Mouse (Mus musculus) hindbrain, embryonic 12.5 days (tissue): ENCODE data around the gene Add3. TPM values are rescaled to one million over a fixed set of nuclear protein-coding genes. Genes with fewer than 3 reads are reported as not detected.

Experiments used
- ATAC-seq: fragments of 200-750 bp; cut with Nextera tagmentation; 2 replicates; pipeline ENCODE4 v1.8.0; 2017; ENCODE audit warnings: moderate TSS enrichment; ENCODE audit not compliant: low FRiP score
- H3K27ac ChIP-seq: fragments of 300-500 bp; sonication (generic); 2 replicates; pipeline ENCODE4 v1.5.1; 2016; ENCODE audit warnings: mild to moderate bottlenecking
- H3K27me3 ChIP-seq: fragments of 300-500 bp; sonication (generic); 2 replicates; pipeline ENCODE4 v1.6.1; 2016; ENCODE audit warnings: mild to moderate bottlenecking
- H3K36me3 ChIP-seq: fragments of 300-500 bp; sonication (generic); 2 replicates; pipeline ENCODE4 v1.6.1; 2016; ENCODE audit warnings: mild to moderate bottlenecking
- H3K4me1 ChIP-seq: fragments of 300-500 bp; sonication (generic); 2 replicates; pipeline ENCODE4 v1.6.1; 2016
- H3K4me2 ChIP-seq: fragments of 300-500 bp; sonication (generic); replicated peaks from 2 replicates; pipeline ENCODE4 v1.6.1; 2016; ENCODE audit warnings: mild to moderate bottlenecking
- H3K4me3 ChIP-seq: fragments of 300-500 bp; sonication (generic); 2 replicates; pipeline ENCODE4 v1.5.1; 2016; ENCODE audit warnings: mild to moderate bottlenecking
- H3K9ac ChIP-seq: fragments of 300-500 bp; sonication (generic); 2 replicates; pipeline ENCODE4 v1.6.1; 2016; ENCODE audit warnings: mild to moderate bottlenecking, moderate library complexity
- H3K9me3 ChIP-seq: fragments of 300-500 bp; sonication (generic); replicated peaks from 2 replicates; pipeline ENCODE4 v1.6.1; 2016; ENCODE audit warnings: mild to moderate bottlenecking
- WGBS: fragments of 180-500 bp; shearing (Covaris S2); methylation state at CpG from one replicate; pipeline ENCODE4 v1.1.7; 2016; 5-methylcytosine and 5-hydroxymethylcytosine counted together
- polyA plus RNA-seq: library from polyadenylated mRNA; unstranded; fragments of >200 nt; fragmentation: Nextera tagmentation; extraction: Ambion mirVana; gene quantifications from 2 replicates; pipeline ENCODE4 v1.2.1, GENCODE M21; 2016

The Add3 gene
- polyA plus RNA-seq, 1 experiment from 2014 or later = 55.5 TPM

GRCm38 (mm10) chr19:53181003-53181861 lies 41.0 kb downstream of the Add3 start:
- H3K36me3 ChIP-seq = no peaks in the 10 kb centered on the region
- no peaks in the 10 kb centered on the region for H3K27me3 ChIP-seq
- H3K9me3 ChIP-seq = no peaks in the 10 kb centered on the region
- H3K27ac ChIP-seq = no peak overlapping the region
- 78% methylated on average over 19 of the region's 19 CpGs for WGBS
- H3K4me3 ChIP-seq = no peak overlapping the region
- H3K4me1 ChIP-seq = peaks cover 17% of the 10 kb centered on the region; the same call in 1 of the 2 replicates
- H3K9ac ChIP-seq = no peak overlapping the region
- ATAC-seq = no peak
- H3K4me2 ChIP-seq = no peak overlapping the region

GRCm38 (mm10) chr19:53183620-53184019 lies 43.4 kb downstream of the Add3 start:
- no peaks in the 10 kb centered on the region for H3K9me3 ChIP-seq
- no peak overlapping the region for H3K27ac ChIP-seq
- no peak overlapping the region for H3K9ac ChIP-seq
- peaks cover 21% of the 10 kb centered on the region for H3K4me1 ChIP-seq
- H3K36me3 ChIP-seq = no peaks in the 10 kb centered on the region
- no peak overlapping the region for H3K4me3 ChIP-seq
- no peak for ATAC-seq
- H3K27me3 ChIP-seq = no peaks in the 10 kb centered on the region
- WGBS = 66% methylated on average over 9 of the region's 9 CpGs
- H3K4me2 ChIP-seq = no peak overlapping the region

- 45% methylated on average over 10 of the region's 10 CpGs for WGBS
- H3K4me2 ChIP-seq = no peak overlapping the region
These were observed 44.0 kb downstream of the Add3 start for GRCm38 (mm10) chr19:53184216-53184615.

GRCm38 (mm10) chr19:53184911-53185310 lies 44.7 kb downstream of the Add3 start:
- ATAC-seq = no peak
- Histone ChIP-seq H3K9ac (no peak overlapping the region), H3K27ac (no peak overlapping the region), H3K9me3 (no peaks in the 10 kb centered on the region), H3K36me3 (no peaks in the 10 kb centered on the region), H3K27me3 (no peaks in the 10 kb centered on the region), H3K4me2 (no peak overlapping the region), H3K4me3 (no peak overlapping the region), H3K4me1 (peaks cover 21% of the 10 kb centered on the region)
- 85% methylated on average over 5 of the region's 5 CpGs for WGBS

More at GRCm38 (mm10) chr19:53184216-53184615, 44.0 kb downstream of the Add3 start:
- no peak for ATAC-seq
- Histone ChIP-seq H3K9me3 (no peaks in the 10 kb centered on the region), H3K36me3 (no peaks in the 10 kb centered on the region), H3K9ac (no peak overlapping the region), H3K4me1 (peaks cover 21% of the 10 kb centered on the region), H3K27ac (no peak overlapping the region), H3K27me3 (no peaks in the 10 kb centered on the region), H3K4me3 (no peak overlapping the region)

- H3K36me3 ChIP-seq = no peaks in the 10 kb centered on the region
- no peak for ATAC-seq
- H3K27me3 ChIP-seq = no peaks in the 10 kb centered on the region
- no peak overlapping the region for H3K4me3 ChIP-seq
- H3K4me2 ChIP-seq = no peak overlapping the region
- H3K9ac ChIP-seq = no peak overlapping the region
- H3K27ac ChIP-seq = no peak overlapping the region
- WGBS = 66% methylated on average over 8 of the region's 8 CpGs
- no peaks in the 10 kb centered on the region for H3K9me3 ChIP-seq
- H3K4me1 ChIP-seq = peaks cover 19% of the 10 kb centered on the region
These were observed 45.4 kb downstream of the Add3 start for GRCm38 (mm10) chr19:53185486-53186134.

- H3K4me2 ChIP-seq = no peak overlapping the region
- no peak overlapping the region for H3K27ac ChIP-seq
- ATAC-seq = no peak
- H3K27me3 ChIP-seq = no peaks in the 10 kb centered on the region
- no peak overlapping the region for H3K4me3 ChIP-seq
- H3K9me3 ChIP-seq = no peaks in the 10 kb centered on the region
- peaks cover 11% of the 10 kb centered on the region for H3K4me1 ChIP-seq
- 81% methylated on average over 4 of the region's 4 CpGs for WGBS
- no peaks in the 10 kb centered on the region for H3K36me3 ChIP-seq
- H3K9ac ChIP-seq = no peak overlapping the region
These were observed 46.2 kb downstream of the Add3 start for GRCm38 (mm10) chr19:53186456-53186855.

GRCm38 (mm10) chr19:53187533-53187932 lies 47.3 kb downstream of the Add3 start:
- H3K4me2 ChIP-seq = no peak overlapping the region
- 85% methylated on average over 7 of the region's 7 CpGs for WGBS
- no peak overlapping the region for H3K27ac ChIP-seq
- H3K27me3 ChIP-seq = no peaks in the 10 kb centered on the region
- H3K4me3 ChIP-seq = no peak overlapping the region
- ATAC-seq = no peak
- no peaks in the 10 kb centered on the region for H3K36me3 ChIP-seq
- H3K9ac ChIP-seq = no peak overlapping the region
- H3K9me3 ChIP-seq = no peaks in the 10 kb centered on the region
- H3K4me1 ChIP-seq = peaks cover 11% of the 10 kb centered on the region

- no peak overlapping the region for H3K4me2 ChIP-seq
- H3K27ac ChIP-seq = no peak overlapping the region
- H3K4me1 ChIP-seq = peaks cover 11% of the 10 kb centered on the region
- H3K36me3 ChIP-seq = no peaks in the 10 kb centered on the region
- 86% methylated on average over 6 of the region's 6 CpGs for WGBS
- H3K9ac ChIP-seq = no peak overlapping the region
- no peak for ATAC-seq
- no peaks in the 10 kb centered on the region for H3K9me3 ChIP-seq
- no peak overlapping the region for H3K4me3 ChIP-seq
- no peaks in the 10 kb centered on the region for H3K27me3 ChIP-seq
These were observed 47.9 kb downstream of the Add3 start for GRCm38 (mm10) chr19:53188186-53188585.

- no peak for ATAC-seq
- Histone ChIP-seq H3K4me2 (no peak overlapping the region), H3K4me1 (peaks cover 11% of the 10 kb centered on the region), H3K9me3 (no peaks in the 10 kb centered on the region), H3K27me3 (no peaks in the 10 kb centered on the region), H3K27ac (no peak overlapping the region), H3K36me3 (no peaks in the 10 kb centered on the region), H3K9ac (no peak overlapping the region), H3K4me3 (no peak overlapping the region)
- 90% methylated on average over 5 of the region's 5 CpGs for WGBS
These were observed 48.5 kb downstream of the Add3 start for GRCm38 (mm10) chr19:53188724-53189220.

- Histone ChIP-seq H3K27me3 (no peaks in the 10 kb centered on the region), H3K4me2 (no peak overlapping the region), H3K36me3 (no peaks in the 10 kb centered on the region), H3K9me3 (no peaks in the 10 kb centered on the region), H3K27ac (no peak overlapping the region), H3K4me1 (peaks cover 15% of the 10 kb centered on the region), H3K4me3 (no peak overlapping the region), H3K9ac (no peak overlapping the region)
- WGBS = 96% methylated on average over 3 of the region's 3 CpGs
- ATAC-seq = no peak
These were observed 49.5 kb downstream of the Add3 start for GRCm38 (mm10) chr19:53189736-53190135.

GRCm38 (mm10) chr19:53190232-53190631 lies 50.0 kb downstream of the Add3 start:
- H3K9me3 ChIP-seq = no peaks in the 10 kb centered on the region
- no peaks in the 10 kb centered on the region for H3K27me3 ChIP-seq
- no peak overlapping the region for H3K9ac ChIP-seq
- 82% methylated on average over 3 of the region's 3 CpGs for WGBS
- H3K4me3 ChIP-seq = no peak overlapping the region
- H3K4me2 ChIP-seq = no peak overlapping the region
- no peak overlapping the region for H3K27ac ChIP-seq
- ATAC-seq = no peak
- no peaks in the 10 kb centered on the region for H3K36me3 ChIP-seq
- H3K4me1 ChIP-seq = peaks cover 15% of the 10 kb centered on the region

GRCm38 (mm10) chr19:53191867-53192487 lies 51.7 kb downstream of the Add3 start:
- H3K27me3 ChIP-seq = no peaks in the 10 kb centered on the region
- no peaks in the 10 kb centered on the region for H3K36me3 ChIP-seq
- no peak overlapping the region for H3K9ac ChIP-seq
- H3K9me3 ChIP-seq = no peaks in the 10 kb centered on the region
- 68% methylated on average over 6 of the region's 6 CpGs for WGBS
- H3K4me3 ChIP-seq = no peak overlapping the region
- H3K4me1 ChIP-seq = peaks cover 13% of the 10 kb centered on the region
- H3K27ac ChIP-seq = no peak overlapping the region
- ATAC-seq = no peak
- no peak overlapping the region for H3K4me2 ChIP-seq
